Mouse (Mus musculus) megakaryocyte progenitor cell, adult 5-6 weeks (primary cell): ENCODE data around the gene Ier5l. TPM values are rescaled to one million over a fixed set of nuclear protein-coding genes. Genes with fewer than 3 reads are reported as not detected.

Experiments used
- ATAC-seq: replicated peaks from 2 replicates; pipeline ENCODE4 v1.8.0; 2016; ENCODE audit warnings: mild to moderate bottlenecking, moderate TSS enrichment, inconsistent platforms; ENCODE audit not compliant: poor library complexity
- total RNA-seq, 2 experiments: library from RNA; stranded (forward) in 1 of 2; stranded (reverse) in 1 of 2; fragments of 157-497, 149-512 nt in 1 of 2; fragments of 200-1000 nt in 1 of 2; gene quantifications; 2 replicates each; pipeline versions ENCODE4 v1.2.3 to v1.2.4; 2015 to 2017

Ier5l gene
- total RNA-seq, 2 experiments from 2014 or later, result 0.12 to 0.96 TPM

- ATAC-seq, result peak; percentile 36
Measured at GRCm38 (mm10) chr2:30441518-30442497, 32.2 kb downstream of the Ier5l start.

DNA sequence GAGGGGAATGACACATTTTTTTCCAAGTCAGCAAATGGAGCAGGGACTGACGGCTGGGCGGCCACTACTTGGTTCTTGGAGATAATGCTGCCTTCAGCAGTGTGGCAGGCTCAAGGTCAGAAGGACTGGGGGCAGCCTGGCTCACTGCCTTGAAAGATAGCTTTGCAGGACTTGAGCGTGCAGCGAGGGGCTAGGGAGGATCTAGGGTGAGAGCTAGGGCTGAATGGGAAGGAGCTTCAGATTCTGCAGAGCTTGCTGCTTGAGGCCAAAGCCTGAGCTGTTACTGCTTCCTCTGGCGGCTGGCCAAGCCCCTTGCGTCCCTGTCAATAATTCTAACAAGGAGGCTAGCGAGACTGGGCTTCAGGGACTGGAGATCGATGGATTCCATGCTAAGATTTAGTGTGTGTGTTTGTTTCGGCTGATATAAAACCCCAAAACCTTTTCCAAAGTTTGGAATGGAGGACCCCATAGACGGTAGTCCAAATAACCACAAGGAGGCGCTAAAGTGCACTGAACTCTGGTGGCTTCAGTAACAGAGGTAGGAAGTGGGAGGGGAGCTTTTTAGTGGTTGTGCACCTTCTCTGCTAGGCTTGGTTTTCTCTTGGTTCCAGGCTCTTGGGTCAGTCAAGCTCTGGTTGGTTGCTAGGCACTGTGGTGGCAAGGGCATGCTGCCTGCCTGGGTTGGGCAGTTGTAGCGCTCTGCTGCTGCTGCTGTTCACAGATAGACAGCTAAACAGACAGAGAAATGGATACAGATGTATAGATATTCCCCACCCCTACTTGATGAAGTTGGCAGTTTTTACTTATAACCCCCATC, 33.1 kb downstream of the Ier5l start:
- ATAC-seq, result peak; percentile 80

GRCm38 (mm10) chr2:30440211-30440700, 33.8 kb downstream of the Ier5l start:
- no peak for ATAC-seq

DNA sequence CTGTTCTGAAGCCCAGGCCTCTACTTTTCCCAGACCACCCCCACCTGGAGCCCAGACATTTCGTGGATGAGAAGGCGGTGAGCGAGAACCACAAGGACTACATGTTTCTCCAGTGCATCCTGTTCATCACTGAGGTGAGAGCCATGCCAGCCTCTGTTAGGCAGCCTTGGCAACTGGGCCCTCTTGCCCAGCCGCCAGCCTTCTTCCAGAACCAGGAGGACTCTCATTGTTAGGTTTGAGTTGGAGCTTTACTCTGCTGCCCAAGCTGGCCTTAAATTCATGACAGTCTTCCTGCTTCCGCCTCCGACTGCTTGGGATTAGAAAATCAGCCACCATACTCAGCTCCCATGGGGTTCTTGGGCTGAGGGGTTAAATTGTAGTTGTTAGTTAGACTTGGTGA, 34.4 kb downstream of the Ier5l start:
- ATAC-seq, result no peak

GRCm38 (mm10) chr2:30437791-30438190, 36.2 kb downstream of the Ier5l start:
- no peak for ATAC-seq

GRCm38 (mm10) chr2:30436809-30437208, 37.2 kb downstream of the Ier5l start:
- ATAC-seq, result no peak

DNA sequence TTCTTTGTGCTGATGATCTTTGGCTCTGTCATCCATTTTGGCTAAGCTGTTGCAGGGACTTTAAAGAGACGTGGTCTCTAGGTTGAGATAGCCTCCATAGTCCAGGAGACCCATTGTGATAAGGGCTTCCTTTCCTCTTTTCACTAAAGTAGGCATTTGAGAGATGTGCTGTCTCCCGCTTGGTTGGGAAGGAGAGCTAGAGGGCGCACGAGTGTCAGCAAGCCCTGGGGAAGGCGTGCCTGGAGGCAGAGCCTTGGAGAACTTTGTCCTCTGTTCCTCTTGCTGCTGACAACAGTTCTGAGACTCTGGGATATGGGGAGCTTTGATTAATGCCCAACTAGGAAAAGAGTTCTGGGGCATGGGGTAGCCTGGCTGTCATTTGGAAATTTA, 37.9 kb downstream of the Ier5l start:
- no peak for ATAC-seq

- peak; percentile 85 for ATAC-seq
Measured at GRCm38 (mm10) chr2:30435326-30436155, 38.5 kb downstream of the Ier5l start.

DNA sequence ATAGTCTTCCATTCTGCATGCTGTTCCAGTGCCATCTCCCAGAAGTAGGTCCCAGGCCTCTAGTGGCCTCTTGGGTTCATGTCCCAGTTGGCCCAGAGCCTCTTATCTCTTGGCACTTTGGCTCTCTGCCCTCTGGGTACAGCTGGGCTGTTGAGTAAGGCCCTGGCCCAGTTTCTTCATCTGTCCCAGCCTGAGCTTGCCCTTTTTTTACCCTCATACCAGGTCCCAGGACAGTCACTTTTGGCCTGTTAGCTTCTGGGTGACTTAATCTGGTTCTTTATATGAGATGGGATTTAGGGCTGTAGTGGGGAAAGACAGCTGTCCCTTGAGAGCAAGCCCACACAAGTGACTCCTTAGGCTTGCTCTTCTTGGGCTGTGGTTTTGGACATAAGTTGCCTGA, 44.9 kb downstream of the Ier5l start:
- peak; percentile 64 for ATAC-seq

Other genes starting within 250 kb of the Ier5l start
- 11.7 and 11.9 TPM in 2 replicates for gene Lrrc8a, start 236.5 kb downstream of the Ier5l start, total RNA-seq (2015)
- gene Lrrc8a, start 236.5 kb downstream of the Ier5l start, total RNA-seq (2017), result 7.0 and 7.4 TPM in 2 replicates
- not detected in 2 replicates for gene Gm28035, start 233.7 kb downstream of the Ier5l start, total RNA-seq (2015)
- gene Gm28035, start 233.7 kb downstream of the Ier5l start, total RNA-seq (2017), result 0.07 TPM in 1 of 2 replicates, not detected in the other
- gene Phyhd1, start 208.0 kb downstream of the Ier5l start, total RNA-seq (2015), result 0.35 and 0.64 TPM in 2 replicates
- gene Phyhd1, start 208.0 kb downstream of the Ier5l start, total RNA-seq (2017), result 0.88 and 2.8 TPM in 2 replicates
- not detected in 2 replicates for gene Gm28038, start 193.2 kb downstream of the Ier5l start, total RNA-seq (2015)
- not detected in 2 replicates for gene Gm28038, start 193.2 kb downstream of the Ier5l start, total RNA-seq (2017)
- 5.9 TPM in 2 replicates for gene Dolk, start 187.9 kb downstream of the Ier5l start, total RNA-seq (2015)
- gene Dolk, start 187.9 kb downstream of the Ier5l start, total RNA-seq (2017), result 9.3 and 14.1 TPM in 2 replicates
- 34.3 and 35.8 TPM in 2 replicates for gene Nup188, start 187.8 kb downstream of the Ier5l start, total RNA-seq (2015)
- 21.6 and 21.7 TPM in 2 replicates for gene Nup188, start 187.8 kb downstream of the Ier5l start, total RNA-seq (2017)
- 16.1 and 16.7 TPM in 2 replicates for gene Sh3glb2, start 114.9 kb downstream of the Ier5l start, total RNA-seq (2015)
- gene Sh3glb2, start 114.9 kb downstream of the Ier5l start, total RNA-seq (2017), result 23.4 and 24.8 TPM in 2 replicates
- gene Miga2, start 110.0 kb downstream of the Ier5l start, total RNA-seq (2015), result 4.2 and 5.0 TPM in 2 replicates
- gene Miga2, start 110.0 kb downstream of the Ier5l start, total RNA-seq (2017), result 11.7 and 12.3 TPM in 2 replicates
- 4.0 and 8.1 TPM in 2 replicates for gene Dolpp1, start 82.0 kb downstream of the Ier5l start, total RNA-seq (2015)
- gene Dolpp1, start 82.0 kb downstream of the Ier5l start, total RNA-seq (2017), result 16.3 and 26.0 TPM in 2 replicates
- 21.2 and 31.7 TPM in 2 replicates for gene Crat, start 58.4 kb downstream of the Ier5l start, total RNA-seq (2015)
- gene Crat, start 58.4 kb downstream of the Ier5l start, total RNA-seq (2017), result 8.4 and 9.1 TPM in 2 replicates
- 75.9 and 90.4 TPM in 2 replicates for gene Ptpa, start 58.2 kb downstream of the Ier5l start, total RNA-seq (2015)
- 63.0 and 63.3 TPM in 2 replicates for gene Ptpa, start 58.2 kb downstream of the Ier5l start, total RNA-seq (2017)
- gene Cstad, start 120.8 kb upstream of the Ier5l start, total RNA-seq (2015), result 1.3 TPM in 1 of 2 replicates, not detected in the other
- gene Cstad, start 120.8 kb upstream of the Ier5l start, total RNA-seq (2017), result not detected in 2 replicates